Mouse (Mus musculus) brain, adult 2 months (tissue): ENCODE measurements around the gene Flna.
"Not testable (repeated sequence)": the region's sequence is repeated elsewhere in the genome, so short reads cannot be mapped to it uniquely, and the experiment has no call there.

Experiments used
- DNase-seq: peaks from one replicate; pipeline ENCODE4 v3.0.0; 2011; ENCODE audit warnings: low read depth, low spot score

The Flna gene

GRCm38 (mm10) chrX:74246213-74246681 is 3.4 kb downstream of the Flna start:
- peak; percentile 97 for DNase-seq

GRCm38 (mm10) chrX:74245687-74246086 is 3.9 kb downstream of the Flna start:
- peak; percentile 85 for DNase-seq

- no peak for DNase-seq
These were observed 4.5 kb downstream of the Flna start for GRCm38 (mm10) chrX:74245107-74245506.

- DNase-seq = peak; percentile 47
These were observed 5.0 kb downstream of the Flna start for GRCm38 (mm10) chrX:74244614-74245083.

- DNase-seq = no peak
These were observed 5.8 kb downstream of the Flna start for GRCm38 (mm10) chrX:74243807-74244206.

- DNase-seq = peak; percentile 8
These were observed 6.2 kb downstream of the Flna start for GRCm38 (mm10) chrX:74243396-74243795.

GRCm38 (mm10) chrX:74240332-74240731 is 9.3 kb downstream of the Flna start:
- DNase-seq = no peak

- DNase-seq = no peak
These were observed 16.4 kb downstream of the Flna start for GRCm38 (mm10) chrX:74233196-74233595.

GRCm38 (mm10) chrX:74230038-74230437 is 19.6 kb downstream of the Flna start:
- no peak for DNase-seq

- not testable (repeated sequence) for DNase-seq
These were observed 29.5 kb downstream of the Flna start for GRCm38 (mm10) chrX:74220099-74220498.

- no peak for DNase-seq
These were observed 30.2 kb downstream of the Flna start for GRCm38 (mm10) chrX:74219449-74219848.

- DNase-seq = no peak
These were observed 31.1 kb downstream of the Flna start for GRCm38 (mm10) chrX:74218496-74218895.

- DNase-seq = no peak
These were observed 46.1 kb downstream of the Flna start for GRCm38 (mm10) chrX:74203556-74203955.

GRCm38 (mm10) chrX:74176959-74177358 is 72.7 kb downstream of the Flna start, which contains the start of gene Tktl1:
Gene Tktl1, plus strand, starts transcription at chrX:74177259.
- no peak for DNase-seq
